Mouse (Mus musculus) right cerebral cortex, postnatal 4 days (tissue): ENCODE results near the gene Sez6l.

Experiments
- DNase-seq: peaks from one replicate; pipeline ENCODE4 v3.0.0-alpha.2; 2022

The Sez6l gene

DNA sequence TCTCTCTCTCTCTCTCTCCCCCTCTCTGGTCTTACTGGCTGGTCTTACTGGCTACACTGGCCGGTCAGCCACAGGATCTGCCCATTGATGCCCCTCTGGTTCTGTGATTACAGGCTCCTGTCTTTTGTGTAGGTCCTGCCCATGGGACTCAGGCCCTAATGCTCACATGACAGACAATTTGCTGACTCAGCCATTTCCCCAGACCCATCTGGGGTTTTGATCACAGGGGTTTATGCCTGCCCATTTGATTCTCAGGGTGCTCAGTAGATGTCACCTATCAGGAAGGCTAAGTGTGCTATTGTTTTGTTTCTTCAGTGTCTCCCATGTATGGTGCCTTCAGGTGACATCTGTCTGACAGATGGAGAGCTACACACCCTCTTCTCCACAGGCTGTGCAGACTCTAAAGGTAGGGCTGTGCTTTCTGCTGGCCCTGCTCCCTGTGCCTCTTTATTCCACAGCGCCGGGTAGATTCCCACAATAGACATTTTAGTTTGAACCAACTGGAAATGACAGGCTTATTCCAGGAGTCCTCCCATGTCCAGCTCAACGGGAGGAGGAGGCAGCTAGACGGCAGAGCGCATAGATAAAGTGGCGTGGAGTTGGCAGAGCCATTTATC lies 80.1 kb downstream of the Sez6l start:
- no peak for DNase-seq

DNA sequence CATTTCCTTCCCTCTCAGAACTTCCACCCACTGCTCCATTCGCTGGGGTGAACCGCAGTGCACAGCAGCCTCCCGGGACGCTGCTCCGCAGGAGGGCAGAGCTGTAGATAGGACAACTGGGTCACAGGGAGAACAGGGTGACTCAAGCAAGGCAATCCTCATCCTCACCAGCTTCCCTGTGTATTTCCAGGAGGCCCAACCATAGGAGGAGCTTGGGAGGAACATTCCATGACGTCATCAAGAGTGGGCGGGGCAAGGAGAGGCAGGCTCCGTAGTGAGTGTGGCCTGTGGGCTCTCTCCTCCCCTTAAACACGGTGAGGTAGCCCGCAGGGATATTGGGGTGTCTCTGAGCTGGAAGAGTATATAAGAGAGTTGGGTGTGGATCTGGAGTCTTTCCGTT lies 83.5 kb downstream of the Sez6l start:
- DNase-seq: peak; percentile 43

DNA sequence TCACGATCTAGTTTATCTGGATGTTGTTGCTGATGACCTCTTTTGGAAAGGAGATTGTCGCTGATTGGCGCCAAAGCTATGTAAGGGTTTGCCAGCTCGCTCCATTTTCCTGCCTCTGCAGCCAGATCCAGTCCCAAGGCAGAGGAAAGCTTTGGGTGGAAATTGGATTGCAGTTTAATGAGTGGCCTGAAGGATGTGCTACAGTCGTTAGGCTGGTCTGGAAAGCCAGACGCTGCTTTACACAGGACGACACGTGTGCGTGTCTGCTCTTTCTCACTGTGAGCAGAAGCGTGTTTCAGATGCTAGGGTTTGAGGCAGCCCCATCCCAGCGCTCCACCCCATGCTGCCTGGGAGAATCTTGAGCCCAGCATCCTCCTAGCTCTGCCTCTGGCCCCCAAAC lies 85.5 kb downstream of the Sez6l start:
- no peak for DNase-seq

DNA sequence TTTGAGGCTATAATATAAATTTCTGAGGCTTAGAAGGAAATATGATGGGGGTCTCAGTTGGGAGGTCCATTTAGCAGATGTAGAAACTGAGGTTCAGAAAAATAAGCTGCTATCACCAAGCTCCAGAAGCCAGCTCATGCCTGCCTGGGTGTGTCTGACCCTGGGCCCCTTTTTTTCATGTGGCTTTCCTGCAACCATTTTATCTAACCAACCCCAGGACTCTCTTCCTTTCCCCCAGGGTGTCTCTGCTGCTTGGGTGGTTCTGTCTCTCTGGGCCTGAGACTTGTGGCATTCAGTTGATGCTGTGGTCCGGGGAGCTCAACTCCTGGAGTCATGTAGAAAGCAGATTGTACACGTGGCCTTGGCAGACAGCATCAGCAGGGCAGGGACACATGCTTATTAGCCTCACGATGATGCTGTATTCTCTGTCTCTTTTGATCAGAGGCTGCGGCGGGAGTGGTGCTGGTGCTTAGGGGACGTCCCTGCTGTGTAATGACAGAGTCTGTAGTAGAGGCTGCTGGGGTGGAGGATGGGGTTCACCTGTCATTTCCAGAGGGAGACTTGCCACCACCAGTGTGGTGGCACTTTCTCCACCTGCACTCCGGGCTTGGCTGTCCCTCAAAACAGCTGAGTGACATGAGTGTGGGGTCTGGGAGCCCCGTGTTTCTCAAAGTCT lies 88.7 kb downstream of the Sez6l start:
- DNase-seq: no peak

DNA sequence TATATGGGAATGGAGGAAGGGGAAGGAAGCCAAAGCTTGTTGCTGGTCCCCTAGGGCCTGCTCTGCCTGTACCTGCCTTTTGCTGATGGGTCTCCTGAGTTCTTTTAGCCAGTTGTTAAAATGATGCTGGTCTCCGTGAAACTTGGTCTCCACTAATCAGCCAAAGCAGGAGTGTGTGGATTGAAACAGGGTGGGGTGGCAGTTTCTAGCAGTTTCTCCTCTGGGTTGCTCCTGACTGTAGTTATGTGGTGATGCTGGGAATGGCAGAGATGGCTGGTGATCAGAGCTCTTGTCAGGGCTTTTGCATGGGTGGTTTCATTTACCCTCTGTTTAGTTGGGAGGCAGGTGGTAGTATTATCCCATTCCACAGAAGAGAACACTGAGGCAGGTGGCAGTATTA lies 89.5 kb downstream of the Sez6l start:
- no peak for DNase-seq

DNA sequence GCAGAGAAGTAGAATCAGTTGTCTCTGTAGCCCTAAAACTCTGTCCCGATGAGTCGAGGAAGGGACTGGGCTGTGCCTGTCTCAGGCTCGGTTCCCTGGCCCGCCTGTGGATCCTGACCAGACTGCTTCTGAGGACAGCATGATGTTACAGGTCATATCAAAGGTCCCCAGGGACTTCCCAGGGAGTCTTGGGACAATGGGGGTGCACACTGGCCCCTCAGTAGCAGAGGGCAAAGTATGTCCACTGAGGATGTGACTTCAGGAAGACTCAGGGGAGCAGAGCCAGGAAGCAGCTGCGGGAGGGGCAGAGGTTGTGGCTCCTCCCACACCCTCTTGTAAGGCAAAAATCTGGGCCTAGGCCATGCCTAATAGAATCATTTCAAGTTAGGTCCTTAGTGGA lies 90.6 kb downstream of the Sez6l start:
- no peak for DNase-seq

DNA sequence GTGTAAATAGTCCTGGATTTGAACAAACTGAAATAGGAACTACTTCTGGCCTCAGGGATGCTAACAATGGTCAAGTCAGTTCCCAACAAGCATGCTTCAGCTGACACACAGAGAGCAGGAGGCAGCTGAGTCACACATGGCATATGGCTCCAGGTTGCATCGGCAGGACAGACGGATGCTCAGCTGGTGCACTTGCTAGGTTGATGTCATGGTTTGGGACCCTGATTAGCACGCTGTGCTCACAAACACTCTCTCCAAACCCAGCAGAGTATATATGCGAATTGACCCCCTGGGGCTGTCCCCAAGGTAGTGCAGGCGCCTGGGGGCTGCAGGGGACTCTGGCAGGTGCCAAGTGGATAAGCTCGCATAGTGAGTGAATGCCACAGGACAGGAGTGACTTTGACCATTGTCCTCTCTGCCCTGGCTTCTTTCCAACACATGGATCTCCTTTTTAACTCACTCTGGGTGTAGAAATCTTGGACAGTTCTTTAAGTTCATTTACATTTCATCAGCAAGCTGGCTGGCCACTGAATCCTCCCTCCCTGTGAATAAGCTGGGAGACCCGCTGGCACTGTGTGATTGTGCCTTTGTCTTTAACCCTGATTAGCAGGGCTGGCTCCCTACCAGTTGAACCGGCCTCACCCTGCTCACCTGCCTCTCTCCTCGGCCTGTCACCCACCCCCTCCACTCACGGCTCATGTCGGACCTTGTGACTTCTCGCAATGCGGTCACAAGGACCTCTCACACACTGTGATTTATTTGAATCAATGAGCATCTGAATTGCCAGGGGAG lies 91.9 kb downstream of the Sez6l start:
- DNase-seq: no peak

DNA sequence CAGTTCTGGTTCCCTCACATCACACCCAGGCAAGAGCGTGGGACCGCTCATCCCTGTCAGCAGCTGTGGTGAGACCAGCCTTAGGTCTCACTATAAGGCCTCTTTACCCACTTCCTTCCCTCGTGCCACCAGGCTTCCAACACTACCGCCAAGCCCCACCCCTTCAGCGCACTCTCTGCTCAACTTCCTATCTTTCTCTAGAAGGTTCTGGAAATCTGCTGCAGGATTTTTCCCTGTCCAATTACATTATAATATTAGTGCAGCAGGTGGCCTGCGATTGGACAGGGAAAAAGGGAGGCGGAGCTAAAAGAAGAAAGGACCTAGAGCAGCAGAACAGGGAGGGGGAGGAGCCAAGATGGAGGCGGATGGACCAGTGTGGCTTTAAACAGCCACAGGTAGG lies 94.0 kb downstream of the Sez6l start:
- DNase-seq: no peak

DNA sequence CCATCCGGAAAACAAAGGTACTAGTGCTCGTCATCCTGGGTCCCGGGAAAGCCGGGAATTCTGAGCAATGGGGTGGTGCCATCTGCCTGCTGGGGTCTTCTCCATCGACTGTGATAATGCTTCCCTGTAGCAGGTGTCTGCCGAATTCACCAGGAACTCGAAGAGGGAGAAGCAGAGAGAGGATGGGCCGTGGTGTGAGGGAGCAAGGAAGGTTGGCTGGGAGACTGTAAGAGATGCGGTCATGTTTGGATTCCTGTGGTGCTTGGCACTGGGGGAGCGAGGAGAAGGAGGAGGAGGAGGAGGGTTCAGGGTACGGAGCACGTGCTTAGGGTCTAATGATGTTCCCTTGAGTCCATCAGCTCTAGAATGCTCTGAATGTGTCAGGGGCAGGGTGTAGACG lies 94.4 kb downstream of the Sez6l start:
- no peak for DNase-seq

DNA sequence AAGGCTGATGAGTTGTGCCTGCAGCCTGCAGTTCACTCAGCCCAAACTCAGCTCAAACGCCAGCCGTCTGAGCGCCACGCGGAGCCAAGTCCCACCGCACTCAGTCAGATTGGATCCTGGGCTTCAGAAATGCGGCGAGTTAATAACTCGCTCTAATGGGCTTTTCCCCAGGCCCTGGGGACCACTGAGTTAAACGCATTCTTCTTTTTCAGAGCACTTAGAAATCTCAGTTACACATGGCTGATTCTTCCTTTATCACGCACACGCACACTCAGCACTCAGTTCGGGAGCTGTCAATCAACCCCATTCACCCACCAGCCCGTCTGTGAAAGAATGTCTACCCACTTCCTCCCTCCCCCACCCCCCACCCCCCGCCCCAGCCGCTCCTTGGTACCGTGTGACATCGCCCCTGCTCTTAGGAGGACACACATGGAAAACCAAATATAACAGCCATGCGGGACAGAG lies 95.0 kb downstream of the Sez6l start:
- no peak for DNase-seq

DNA sequence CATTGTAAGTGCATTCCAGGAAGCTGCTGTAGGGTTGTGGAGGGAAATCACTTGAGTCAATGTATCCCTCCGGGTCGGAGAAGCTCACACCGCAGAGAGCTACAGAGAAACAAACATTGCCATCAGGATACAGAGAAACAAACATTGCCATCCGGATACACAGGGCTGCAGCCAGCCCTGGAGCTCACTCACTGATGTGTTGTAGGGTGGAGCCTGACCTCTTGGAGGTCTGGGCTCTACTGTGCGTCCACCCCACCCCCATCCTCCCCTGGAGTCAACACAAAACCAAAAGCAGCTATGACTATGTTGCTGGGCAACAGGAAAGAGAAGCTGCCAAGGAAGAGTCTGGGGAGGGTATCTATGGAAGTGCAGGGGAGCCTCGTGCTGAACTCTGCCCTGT lies 103.5 kb downstream of the Sez6l start:
- DNase-seq: no peak

DNA sequence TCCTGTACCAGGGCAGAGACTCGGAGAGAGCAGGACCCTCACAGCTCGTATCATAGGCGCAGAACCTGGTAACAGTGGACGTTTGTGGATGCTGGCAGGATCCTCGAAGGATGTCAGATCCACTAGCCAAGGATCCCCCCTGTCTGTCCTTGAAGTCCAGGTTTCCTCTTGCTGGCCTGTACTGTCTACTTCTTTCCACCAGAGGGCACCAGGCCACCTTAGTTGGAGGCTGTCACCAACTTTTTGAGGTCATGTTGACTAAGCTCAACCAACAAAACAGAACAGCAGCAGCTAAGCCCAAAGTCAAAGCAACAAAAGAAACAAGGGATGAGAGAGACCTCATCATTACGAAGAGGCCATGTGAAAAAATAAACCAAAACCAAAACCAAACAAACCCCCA lies 106.8 kb downstream of the Sez6l start:
- DNase-seq: peak; percentile 40

DNA sequence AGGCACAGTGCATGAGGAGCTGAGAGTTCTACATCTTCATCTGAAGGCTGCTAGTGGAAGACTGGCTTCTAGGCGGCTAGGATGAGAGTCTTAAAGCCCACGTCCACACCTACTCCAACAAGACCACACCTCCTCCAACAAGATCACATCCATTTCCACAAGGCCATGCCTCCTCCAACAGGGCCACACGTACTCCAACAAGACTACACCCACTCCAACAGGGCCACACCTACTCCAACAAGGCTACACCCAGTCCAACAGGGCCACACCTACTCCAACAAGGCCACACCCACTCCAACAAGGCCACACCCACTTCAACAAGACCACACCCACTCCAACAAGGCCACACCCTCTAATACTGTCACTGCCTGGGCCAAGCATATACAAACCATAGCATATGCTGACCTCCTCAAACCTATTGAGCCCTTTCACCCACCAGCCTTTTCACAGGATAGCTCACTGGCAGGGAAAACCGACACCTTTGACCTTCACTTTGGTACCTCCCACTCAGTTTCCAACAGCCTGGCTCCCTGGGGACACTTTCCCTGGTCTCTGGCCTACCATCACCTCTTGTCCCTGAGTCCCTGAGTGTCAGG lies 107.9 kb downstream of the Sez6l start:
- DNase-seq: no peak

DNA sequence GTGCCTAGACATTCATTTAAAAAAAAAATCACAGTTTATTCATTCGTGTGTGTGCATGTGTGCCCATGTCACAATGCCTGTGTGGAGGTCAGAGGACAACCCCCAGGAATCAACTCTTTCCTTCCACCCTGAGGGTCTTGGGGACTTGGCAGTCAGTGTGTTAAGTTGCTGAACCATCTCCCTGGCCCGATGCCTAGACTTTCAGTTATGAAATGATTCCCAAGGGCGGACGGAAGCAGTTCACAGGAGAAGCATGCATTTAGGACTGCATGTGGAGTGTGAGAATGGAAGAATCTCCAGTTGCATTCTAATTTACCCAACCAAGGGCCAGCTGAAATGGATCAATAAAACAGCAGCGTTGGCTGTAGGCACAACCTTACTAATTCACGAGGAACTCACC lies 110.7 kb downstream of the Sez6l start:
- DNase-seq: no peak

DNA sequence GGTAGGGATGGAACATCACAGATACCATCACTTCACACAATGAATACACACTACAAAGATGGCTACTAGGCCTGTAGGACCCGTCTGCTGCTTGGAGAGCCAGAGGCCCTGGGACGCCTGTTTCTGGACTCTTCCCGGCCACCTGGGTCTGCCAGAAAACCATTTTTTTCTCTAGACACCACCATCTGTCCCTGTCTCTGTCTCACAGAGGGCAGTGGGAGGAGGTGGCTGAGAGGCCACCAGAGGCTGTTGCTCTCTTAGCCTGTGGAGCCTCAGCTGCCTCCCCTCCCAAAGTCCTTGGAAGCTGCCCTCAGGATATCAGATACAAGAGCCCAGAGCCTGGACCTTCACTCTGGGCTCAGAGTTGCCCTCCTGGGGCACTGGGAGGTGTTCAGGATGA lies 117.1 kb downstream of the Sez6l start:
- no peak for DNase-seq

DNA sequence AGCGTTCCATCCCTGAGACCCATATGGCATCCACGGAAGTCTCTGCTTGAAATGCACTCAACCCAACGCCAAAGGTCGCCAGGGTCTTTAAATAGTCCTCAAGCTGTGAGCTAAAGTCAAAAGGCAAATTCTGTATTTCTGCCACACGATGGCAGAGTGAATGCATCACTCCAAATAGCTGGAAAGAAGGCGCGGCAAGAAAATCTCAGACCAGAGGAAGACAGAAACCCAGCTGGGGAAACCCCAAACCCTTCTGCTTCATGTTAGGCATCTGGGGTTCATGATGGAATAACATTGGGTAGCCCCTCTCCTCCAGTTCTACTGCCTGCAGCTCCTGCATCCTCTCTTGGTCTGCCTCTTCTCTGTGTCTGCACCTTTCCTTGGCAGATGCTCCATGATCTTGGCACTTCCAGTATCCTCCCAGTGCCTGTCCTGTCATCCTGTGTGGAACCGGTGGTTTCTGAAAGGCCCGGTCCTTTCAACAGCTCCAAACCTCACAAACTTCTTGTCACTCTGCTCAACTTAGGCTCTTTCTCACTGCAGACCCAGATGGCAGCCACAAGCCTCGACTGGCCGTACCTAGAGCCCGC lies 121.9 kb downstream of the Sez6l start:
- DNase-seq: peak; percentile 22

DNA sequence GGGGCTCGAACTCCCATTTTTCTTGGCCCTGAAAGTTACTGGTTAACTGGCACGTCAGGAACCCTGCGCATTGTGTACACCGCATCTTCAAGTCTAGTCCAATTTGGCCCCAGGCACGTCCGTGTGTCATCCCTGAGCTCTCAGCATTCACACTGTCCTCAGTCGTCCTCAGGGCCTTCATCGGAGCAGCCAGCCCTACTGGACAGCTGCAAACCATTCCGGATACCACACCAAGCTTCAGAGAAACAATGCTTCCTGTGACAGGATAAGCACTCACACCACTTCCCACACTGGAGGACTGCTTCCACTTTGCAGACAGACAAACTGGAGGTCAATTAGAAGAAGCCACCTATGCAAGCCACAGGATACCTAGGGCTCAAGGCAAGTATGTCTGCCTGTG lies 123.9 kb downstream of the Sez6l start:
- no peak for DNase-seq

DNA sequence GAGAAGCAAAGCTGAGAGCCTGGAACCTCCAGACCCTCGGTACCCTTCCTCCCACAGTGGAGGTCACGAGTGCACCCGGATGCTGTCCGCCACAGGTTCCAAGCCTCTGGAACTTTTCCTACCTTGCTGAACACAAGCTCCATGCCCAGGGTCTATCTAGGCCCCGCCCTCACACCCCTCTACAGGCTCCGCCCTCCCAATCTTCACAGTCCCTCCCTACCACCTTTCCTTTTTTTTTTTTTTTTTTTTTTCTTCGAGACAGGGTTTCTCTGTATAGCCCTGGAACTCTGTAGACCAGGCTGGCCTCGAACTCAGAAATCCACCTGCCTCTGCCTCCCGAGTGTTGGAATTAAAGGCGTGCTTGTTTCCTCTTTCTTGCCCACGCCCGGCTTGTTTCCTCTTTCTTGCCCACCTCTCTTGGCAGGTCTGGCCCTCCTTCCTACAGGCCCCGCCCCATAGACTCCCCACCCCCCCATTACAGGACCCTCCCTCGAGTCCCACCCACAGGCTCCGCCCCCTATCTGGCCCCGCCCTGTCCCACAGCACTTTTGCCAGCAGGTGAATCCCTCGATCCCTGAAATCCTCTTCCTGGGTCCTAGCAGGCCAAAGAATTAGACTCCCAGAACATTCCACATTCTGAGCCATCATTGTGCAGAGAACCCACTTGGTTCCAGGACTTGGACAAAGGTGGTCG lies 128.1 kb downstream of the Sez6l start, which contains the start of gene Gm6588:
Gm6588 (plus strand) TSS at position 680 of the 694 bp plus-strand sequence.
- DNase-seq: no peak

DNA sequence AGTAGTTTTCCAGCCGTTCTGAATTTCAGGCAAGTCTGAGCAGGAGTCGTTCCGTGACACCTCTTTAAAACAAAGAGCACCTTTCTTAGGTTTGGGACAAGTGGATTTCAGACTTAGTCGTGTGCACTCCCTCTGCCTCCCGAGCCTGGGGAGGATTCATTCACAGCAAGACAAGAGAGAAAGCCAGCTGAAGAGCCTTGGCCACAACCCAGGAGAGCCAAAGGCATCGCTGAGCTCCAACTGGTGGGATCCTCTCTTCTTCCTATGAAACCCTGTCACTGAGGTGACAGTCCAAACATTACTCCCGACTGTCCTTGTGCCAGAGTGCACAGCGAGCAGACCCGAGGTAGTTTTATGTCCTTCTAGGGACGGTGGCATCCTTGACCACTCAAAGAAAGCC lies 138.4 kb downstream of the Sez6l start:
- DNase-seq: no peak

DNA sequence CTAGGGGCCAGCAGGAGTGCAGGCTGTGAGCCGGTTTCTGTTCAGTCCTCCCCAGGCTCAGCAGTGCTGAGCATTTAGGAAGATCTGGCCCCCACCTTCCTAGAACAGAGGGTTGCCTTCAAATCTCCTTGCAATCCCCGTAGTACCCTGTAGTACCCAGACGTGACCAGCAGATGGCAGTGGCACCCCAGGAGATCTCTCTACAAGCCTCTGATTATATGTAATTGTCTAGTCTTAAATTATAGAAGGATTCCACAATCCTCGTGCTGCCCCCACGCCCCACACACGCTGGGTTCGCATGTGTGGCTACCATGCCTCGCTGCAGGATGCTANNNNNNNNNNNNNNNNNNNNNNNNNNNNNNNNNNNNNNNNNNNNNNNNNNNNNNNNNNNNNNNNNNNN lies 144.0 kb downstream of the Sez6l start:
- peak; percentile 91 for DNase-seq

DNA sequence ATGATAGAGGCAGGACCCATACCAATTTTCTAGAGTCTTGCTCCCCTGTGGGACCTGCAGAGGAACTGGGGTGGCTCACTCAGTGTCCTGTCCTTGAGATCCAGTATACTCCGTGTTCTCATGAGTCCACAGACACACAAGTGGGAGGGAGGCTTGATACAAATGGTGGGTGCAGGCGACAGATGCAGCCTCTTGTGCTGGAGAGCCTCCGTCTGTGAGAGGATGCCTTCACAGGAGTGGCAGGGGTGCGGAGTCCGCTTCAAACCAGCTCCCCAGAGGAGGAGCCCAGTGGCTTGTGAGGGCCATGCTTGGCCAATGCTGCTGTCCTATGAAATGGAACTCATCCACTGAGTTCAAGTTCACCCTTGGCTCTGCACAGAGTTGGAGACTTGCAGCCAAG lies 145.0 kb downstream of the Sez6l start:
- DNase-seq: no peak

DNA sequence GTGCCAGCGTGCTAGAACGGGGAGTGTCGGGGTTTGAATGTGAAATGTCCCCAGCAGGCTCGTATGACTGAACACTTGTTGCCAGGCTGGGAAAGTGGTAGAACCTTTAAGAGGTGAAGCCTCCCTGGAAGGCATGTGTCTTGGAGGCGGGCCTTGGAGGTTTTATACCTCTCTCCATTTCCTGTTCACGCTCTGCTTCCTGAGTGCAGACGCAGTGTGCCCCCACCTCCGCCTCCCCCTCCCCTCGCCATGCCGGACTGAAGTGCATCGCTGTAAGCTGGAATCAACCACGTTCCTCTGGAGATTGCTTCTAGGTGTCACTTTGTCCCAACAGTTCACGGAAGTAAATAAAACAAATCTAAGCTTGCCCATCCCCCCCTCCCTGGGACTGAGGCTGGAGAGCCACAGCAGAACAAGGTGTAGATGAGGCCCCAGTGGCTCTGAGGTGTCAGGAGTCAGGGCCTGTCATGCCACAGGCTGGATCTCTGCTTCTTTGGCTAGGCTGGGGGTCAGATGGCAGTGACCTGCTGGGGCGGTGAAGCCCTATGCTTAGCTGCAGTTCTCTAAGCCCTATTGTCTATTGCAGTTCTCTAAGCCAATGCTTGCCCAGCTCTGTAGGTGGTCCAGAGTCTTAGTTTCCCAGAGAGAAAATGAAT lies 145.7 kb downstream of the Sez6l start:
- DNase-seq: no peak
